Mouse (Mus musculus) CD4-positive helper T cell, adult 2 months (primary cell): ENCODE results near the gene Abhd8.
"Not testable (repeated sequence)": the region's sequence is repeated elsewhere in the genome, so short reads cannot be mapped to it uniquely, and the experiment has no call there.

Source experiments
- DNase-seq: peaks from one replicate; pipeline ENCODE4 v3.0.0-alpha.2; 2012; ENCODE audit warnings: low read depth, missing footprints, low spot score

Abhd8 gene

DNA sequence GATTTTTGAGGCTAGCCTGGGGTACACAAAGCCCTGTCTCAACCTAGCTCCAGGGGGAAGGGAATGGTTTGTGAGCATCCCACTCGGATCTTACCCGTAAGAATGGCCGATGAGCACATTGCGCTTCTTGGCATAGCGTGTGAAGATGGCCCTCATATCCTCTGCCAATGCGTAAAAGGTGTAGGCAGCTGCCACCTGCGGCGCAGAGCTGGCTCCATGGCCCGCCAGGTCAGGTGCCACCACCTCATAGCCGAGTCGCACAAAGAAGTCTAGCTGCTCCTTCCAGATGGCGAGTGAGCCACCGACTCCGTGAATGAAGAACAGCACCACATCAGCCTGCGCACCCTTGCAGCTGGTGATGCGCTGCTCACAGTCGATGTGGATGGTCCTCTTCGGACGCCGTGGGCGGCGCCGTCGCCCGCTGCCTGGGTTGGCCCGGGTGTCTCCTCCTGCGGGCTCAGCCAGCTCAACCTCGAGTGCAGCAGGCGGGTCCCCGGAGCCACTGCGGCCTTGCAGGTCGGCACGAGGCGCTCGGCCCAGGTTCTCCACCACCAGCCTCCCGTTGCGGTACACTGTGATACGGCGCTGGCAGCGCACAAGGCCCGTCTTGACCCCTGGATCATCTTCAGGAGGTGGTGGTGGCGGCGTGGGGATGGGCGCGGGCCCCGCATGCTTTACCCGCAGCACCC, 2.2 kb downstream of the Abhd8 start:
- DNase-seq: no peak

DNA sequence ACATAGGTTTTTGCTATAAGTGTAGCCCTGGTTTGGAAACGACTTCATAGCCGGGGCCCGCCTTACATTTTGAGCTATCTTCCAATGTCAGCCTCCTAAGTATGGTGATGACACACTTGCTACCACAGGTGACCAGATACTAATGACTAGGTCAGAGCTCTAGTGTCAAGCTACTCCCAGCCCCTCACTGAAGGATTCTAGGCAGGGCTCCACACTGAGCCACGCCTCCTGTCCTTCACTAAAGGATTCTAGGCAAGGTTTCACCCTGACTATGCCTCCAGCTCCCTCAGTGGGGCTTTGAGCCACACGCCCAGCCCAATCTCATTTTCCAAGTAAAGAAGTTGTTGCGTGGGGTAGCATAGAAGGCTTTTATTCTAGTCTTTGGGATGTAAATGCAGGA, 2.7 kb downstream of the Abhd8 start:
- no peak for DNase-seq

DNA sequence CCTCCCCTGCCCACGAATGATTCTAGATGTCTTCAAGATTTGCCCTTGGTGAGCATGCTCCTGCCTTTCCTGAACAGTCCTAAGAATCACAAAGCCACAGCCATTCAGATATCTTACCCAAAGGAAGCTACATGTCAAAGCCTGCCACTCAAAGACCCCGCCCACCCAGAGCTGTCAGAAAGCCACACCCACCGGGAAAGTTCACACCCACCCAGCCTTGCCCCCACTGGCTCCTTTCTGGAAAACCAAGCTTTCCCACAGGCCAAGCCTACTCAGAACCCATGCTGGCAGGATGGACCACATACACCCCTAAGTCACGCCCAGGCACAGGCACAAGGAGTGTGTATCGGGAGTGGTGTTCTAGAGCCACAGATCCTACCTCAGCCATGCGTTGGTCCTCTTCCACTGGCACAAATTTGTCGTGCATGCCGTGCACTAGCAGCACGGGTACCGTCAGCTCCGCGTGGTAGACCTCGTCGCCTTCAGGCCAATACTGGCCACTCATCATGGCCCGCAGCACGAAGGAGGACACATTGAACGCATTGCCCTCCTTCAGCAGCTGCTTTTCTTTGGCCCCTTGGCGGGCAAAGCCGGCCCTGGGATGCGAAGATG, 5.7 kb downstream of the Abhd8 start:
- DNase-seq: no peak

DNA sequence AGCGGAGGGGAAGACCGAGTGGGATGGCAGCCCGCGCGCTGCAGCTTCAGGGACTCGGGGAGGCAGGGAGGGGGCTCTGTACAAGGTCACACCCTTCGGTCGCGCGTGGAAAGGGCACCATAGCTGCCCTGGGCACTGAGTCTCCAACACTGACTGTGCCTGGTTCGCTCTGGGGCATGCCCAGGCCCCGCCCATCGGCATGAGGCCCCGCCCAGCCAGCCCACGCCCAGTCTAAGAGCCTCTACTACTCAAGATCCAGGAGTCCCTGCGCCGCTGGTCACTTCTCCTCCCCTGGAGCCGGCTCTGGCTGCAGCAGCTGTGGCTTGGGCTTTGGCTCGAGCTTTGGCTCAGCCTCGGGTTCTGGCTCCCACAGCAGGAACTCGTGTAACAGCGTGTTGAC, 6.5 kb downstream of the Abhd8 start:
- no peak for DNase-seq

DNA sequence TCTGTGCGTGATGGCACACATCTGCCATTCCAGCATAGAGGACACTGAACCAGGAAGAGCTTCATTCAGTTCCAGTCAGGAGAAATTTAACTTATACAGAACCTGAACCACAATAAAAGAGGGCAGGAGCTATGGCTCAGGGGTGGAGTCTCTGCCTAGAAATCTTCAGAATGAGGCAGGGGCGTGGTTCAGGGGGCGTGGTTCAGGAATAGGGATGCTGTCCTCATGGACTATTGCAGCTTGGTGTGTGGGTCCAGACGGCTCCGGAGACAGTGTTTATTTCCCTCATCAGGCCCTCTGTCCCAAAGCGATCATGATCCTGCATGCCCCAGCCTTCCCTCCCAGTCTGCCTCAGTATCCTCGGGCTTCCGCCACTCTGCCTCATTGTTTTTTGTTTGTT, 8.8 kb downstream of the Abhd8 start:
- no peak for DNase-seq

DNA sequence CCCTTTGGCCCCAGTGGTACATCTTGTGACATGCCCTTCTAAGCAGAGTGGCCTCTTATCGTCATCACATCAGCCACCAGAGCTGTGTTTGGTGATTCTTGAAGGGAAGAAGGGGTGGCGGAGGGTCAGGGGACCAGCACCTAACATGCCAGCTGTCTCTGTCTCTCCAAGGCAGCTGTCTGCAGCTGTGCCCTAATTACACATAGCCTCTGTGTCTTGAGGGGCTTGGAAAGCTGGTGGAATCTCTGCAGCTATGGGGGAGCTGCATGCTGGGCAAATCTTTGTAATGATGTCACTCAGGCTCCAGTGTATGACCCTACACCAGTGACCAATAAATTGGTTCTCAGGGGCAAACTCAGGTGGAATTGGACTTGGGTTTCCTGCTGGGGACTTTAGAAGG, 10.8 kb downstream of the Abhd8 start:
- no peak for DNase-seq

DNA sequence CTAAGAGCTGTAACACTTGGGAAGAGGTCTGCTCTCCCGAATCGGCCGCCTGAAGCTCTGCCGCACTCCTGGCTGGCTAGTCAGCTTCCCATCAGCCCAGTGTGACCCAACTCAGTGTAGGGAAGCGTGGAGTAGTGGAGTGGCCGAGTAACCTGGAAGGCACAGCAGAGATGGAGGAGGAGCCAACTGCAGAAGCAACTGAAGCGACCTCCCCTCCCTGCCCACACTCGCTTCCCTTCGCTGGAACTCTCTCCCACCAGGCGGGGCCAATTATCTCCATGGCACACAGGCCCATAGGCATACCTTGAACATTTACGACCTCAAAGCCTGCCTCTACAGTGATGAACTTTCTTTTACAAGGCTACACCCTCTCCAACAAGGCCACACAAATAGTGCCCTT, 11.7 kb downstream of the Abhd8 start:
- DNase-seq: no peak

DNA sequence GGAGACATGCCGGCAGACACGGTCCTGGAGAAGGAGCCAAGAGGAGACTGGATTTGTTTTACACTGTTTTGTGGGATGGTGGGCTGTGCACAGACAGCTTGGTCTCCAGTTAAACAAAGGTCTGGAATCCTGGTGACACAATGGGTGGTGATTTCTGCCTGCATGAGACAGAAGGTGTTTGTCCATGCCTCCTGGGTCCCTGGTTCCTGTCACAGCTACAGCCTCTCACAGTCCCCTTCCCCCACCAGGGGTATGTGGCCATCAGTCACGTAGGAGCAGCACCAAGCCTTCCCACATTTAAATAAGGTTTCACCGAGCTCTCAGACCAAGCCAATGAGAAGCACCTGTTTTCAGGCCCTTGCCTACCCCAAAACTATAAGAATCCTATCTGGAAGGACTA, 12.1 kb downstream of the Abhd8 start:
- DNase-seq: no peak

DNA sequence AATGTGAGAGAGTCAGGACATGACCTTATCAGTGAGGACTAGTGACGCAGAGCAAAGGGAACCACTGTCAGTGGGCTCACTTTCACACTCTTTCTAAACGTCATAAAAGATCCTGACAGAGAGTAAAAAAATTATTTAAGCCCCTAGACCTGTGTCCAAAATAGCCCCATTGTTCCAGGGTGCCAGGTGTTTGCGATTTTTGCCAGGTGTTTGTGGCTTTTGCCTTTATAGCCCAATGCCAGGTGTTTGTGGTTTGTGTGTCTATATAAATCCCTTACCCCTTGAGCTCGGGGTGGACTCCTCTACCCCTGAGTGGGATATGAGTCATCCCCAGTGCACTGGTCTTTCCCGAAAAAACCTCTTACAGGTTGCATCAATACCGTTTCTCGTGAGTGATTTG, 18.4 kb downstream of the Abhd8 start:
- no peak for DNase-seq

DNA sequence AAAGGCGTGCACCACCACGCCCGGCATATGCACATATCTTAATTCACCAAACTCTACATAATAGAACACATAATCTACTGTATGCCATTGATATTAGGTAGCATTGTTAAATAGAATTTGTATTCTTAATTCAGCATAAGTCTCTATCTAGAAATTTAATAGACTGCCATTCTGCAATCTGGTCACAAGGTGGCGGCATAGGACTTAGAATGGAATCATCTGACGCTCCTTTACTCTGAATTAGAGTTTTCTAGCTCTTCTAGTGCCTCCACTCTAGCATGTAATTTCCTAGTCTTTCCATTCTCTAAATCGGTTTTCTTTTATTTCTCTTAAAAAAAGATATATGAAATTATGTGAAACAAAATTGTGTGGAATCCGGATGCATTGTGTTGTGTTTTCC, 22.1 kb downstream of the Abhd8 start:
- peak; percentile 69 for DNase-seq

DNA sequence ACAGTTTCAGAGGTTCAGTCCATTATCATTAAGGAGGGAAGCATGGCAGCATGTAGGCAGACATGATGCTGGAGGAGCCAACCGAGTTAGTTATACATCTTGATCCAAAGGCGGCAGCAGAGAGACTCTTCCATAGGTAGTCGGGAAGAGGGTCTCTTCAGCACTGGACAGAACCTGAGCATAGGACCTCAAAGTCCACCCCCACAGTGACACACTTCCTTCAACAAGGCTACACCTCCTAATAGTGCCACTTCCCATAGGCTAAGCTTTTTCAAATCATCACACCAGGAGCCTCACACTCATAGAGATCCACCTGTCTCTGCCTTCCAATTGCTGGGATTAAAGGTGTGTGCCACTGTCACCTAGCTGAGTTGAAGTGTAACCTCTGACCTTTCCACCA, 26.4 kb downstream of the Abhd8 start:
- no peak for DNase-seq

DNA sequence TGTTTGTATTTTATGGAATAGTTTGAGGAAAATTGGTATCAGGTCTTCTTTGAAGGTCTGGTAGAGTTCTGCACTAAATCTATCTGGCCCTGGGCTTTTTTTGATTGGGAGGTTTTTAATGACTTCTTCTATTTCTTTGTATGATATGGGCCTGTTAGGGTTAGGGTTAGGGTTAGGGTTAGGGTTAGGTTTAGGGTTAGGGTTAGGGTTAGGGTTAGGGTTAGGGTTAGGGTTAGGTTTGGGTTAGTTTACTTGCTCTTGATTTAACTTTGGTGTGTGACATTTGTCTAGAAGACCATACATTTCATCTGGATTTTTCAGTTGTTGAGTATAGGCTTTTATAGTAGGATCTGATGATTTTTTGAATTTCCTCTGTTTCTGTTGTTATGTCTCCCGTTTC, 30.5 kb downstream of the Abhd8 start:
- DNase-seq: not testable (repeated sequence)

DNA sequence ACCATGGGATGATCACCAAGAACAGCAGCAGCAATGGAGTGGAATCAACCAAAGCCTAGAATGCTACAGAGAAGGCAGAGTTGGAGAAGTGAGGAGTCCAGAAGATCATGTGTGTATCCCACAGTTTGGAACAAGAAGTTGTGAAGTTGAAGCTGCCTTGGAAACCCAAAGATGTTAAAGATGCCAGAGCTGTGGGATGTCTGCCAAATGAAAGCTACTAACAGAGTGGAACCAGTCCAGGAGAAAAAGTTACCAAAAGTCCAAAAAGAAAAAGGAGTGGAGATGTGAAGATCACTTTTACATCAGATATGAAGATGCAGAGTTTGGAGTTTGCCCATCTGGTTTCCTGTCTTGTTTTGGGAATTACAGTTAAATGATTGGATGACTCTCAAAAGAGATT, 41.3 kb downstream of the Abhd8 start:
- no peak for DNase-seq

DNA sequence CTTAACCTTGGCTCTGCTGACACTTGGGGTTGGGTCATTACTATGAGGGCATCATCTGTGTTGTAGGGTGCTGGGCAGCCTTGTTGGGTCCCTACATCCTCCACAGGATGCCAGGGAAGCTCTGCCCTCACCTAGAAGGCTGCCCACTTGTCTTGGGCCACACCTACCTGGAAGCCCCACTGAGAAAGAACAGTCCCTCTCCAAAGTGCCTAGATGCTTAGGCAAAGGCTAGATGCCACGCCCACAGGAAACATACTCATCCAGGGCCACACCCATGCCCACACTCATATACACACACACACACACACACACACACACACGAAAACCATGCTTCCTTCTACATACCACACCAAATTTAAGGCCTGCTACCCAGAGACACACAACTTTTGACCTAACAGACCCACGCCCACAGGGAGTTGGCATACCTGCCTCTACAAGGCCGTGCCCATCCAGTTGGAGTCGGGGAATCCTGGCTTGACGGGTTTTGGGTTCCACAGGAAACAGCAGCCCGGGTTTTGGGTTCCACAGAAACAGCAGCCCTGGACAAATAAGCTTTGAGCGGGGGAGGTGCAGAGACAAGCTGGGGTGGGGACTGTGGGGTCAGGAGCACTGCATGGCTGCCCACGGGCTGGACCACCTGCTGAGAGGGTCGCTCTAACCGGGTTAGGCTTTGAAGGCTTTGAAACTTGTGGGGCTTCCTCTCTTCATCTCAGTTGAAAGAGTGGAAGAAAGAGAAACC, 51.8 kb downstream of the Abhd8 start:
- peak; percentile 73 for DNase-seq

DNA sequence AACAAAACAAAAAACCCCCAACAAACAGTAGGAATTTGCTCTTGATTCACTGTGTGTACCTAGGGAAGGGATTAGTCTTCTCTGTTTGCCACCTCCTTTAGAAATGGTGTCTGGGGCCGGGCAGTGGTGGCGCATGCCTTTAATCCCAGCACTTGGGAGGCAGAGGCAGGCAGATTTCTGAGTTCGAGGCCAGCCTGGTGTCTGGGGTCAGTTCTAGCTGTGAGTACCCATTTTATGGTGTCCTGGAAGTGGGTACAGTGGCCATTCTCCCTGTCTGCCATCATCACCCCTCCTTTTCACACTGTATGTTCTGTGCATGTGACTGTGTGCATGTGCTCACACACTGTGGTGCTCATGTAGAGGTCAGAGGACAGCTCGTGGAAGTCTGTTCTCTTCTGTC, 55.2 kb downstream of the Abhd8 start:
- DNase-seq: no peak

DNA sequence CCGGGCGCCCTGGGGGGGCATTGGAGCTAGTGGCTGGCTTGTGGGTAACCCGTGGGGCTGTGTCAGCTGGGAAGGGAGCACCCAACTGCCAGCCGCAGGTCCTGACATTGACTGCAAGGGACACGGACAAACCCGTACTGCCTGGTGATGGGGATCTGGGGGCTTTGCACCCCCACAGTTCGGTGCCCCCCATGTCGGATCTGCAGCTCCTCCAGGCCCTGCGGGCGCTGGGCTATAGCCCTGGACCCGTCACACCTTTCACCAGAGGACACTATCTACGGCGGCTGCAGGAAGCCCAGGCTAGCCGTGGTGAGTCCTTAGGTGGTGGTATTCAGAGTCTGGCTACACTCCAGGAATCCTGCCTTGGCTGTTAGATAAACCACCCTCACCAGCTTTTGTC, 56.0 kb downstream of the Abhd8 start:
- no peak for DNase-seq
